Mouse (Mus musculus) heart, adult 8-10 months (tissue): ENCODE data around the gene Pcdh10. TPM values are rescaled to one million over a fixed set of nuclear protein-coding genes. Genes with fewer than 3 reads are reported as not detected.

Experiments
- DNase-seq: peaks from one replicate; pipeline ENCODE4 v3.0.0; 2022; ENCODE audit warnings: low spot score
- total RNA-seq, 4 experiments: library from RNA; stranded (reverse); gene quantifications; 2 replicates each; pipeline ENCODE4 v1.2.4; 2022

The Pcdh10 gene
- under 1 TPM in 3 of 4 experiments, not detected in 1; 0.03 to 0.25 (median 0.16) TPM for total RNA-seq

GRCm38 (mm10) chr3:45378145-45378544 is at the start of gene Pcdh10:
Gene Pcdh10, plus strand, starts transcription at chr3:45378398.
- DNase-seq = peak; percentile 78

- DNase-seq = no peak
Observed at GRCm38 (mm10) chr3:45355919-45356318, 22.3 kb upstream of the Pcdh10 start.

GRCm38 (mm10) chr3:45368952-45369351 is 9.2 kb upstream of the Pcdh10 start:
- no peak for DNase-seq

GRCm38 (mm10) chr3:45375761-45376500 is 2.3 kb upstream of the Pcdh10 start:
- DNase-seq = no peak

GRCm38 (mm10) chr3:45376501-45377390 is 1.5 kb upstream of the Pcdh10 start:
- no peak for DNase-seq

GRCm38 (mm10) chr3:45377391-45377998 is 703 bp upstream of the Pcdh10 start:
- no peak for DNase-seq

GRCm38 (mm10) chr3:45379541-45379971 is 1.4 kb downstream of the Pcdh10 start:
- no peak for DNase-seq

GRCm38 (mm10) chr3:45379972-45380761 is 2.0 kb downstream of the Pcdh10 start:
- no peak for DNase-seq

GRCm38 (mm10) chr3:45380811-45381761 is 2.9 kb downstream of the Pcdh10 start:
- no peak for DNase-seq

- DNase-seq = no peak
Observed at GRCm38 (mm10) chr3:45382032-45382755, 4.0 kb downstream of the Pcdh10 start.

GRCm38 (mm10) chr3:45383831-45384230 is 5.6 kb downstream of the Pcdh10 start:
- no peak for DNase-seq

- DNase-seq = no peak
Observed at GRCm38 (mm10) chr3:45385028-45385427, 6.8 kb downstream of the Pcdh10 start.

- DNase-seq = no peak
Observed at GRCm38 (mm10) chr3:45385451-45385850, 7.3 kb downstream of the Pcdh10 start.

GRCm38 (mm10) chr3:45386512-45386911 is 8.3 kb downstream of the Pcdh10 start:
- no peak for DNase-seq

GRCm38 (mm10) chr3:45397101-45397500 is 18.9 kb downstream of the Pcdh10 start:
- DNase-seq = no peak

GRCm38 (mm10) chr3:45403239-45403638 is 25.0 kb downstream of the Pcdh10 start:
- no peak for DNase-seq

GRCm38 (mm10) chr3:45431691-45432090 is 53.5 kb downstream of the Pcdh10 start:
- DNase-seq = no peak

GRCm38 (mm10) chr3:45432172-45432765 is 54.1 kb downstream of the Pcdh10 start:
- no peak for DNase-seq
